Mouse (Mus musculus) gastrocnemius, postnatal 4 days (tissue): Measurements from ENCODE around the gene Large2. TPM values are rescaled to one million over a fixed set of nuclear protein-coding genes. Genes with fewer than 3 reads are reported as not detected.

Experiments
- DNase-seq, 2 experiments: peaks; one replicate each; pipeline ENCODE4 v3.0.0; 2021 to 2022; ENCODE audit warnings: low spot score in 2 of 2, mixed read lengths in 2 of 2
- total RNA-seq, 2 experiments: library from RNA; stranded (reverse); gene quantifications; 2 replicates each; pipeline ENCODE4 v1.2.3; 2021

Gene Large2
- total RNA-seq, 2 experiments from 2014 or later: 0.47 TPM; not detected in 1

- no peak for DNase-seq
These were observed 1.8 kb downstream of the Large2 start for GRCm38 (mm10) chr2:92372767-92373436.

GRCm38 (mm10) chr2:92371971-92372690 lies 2.5 kb downstream of the Large2 start:
- no peak for DNase-seq

- DNase-seq: no peak
These were observed 3.6 kb downstream of the Large2 start for GRCm38 (mm10) chr2:92370821-92371805.

GRCm38 (mm10) chr2:92370375-92370774 lies 4.3 kb downstream of the Large2 start:
- DNase-seq: no peak

- DNase-seq: no peak
These were observed 7.2 kb downstream of the Large2 start for GRCm38 (mm10) chr2:92367383-92368029.

- no peak for DNase-seq
These were observed 9.1 kb downstream of the Large2 start for GRCm38 (mm10) chr2:92365568-92365967.

GRCm38 (mm10) chr2:92364086-92364485 lies 10.6 kb downstream of the Large2 start:
- DNase-seq: no peak

GRCm38 (mm10) chr2:92362571-92363228 lies 12.0 kb downstream of the Large2 start:
- no peak for DNase-seq

- no peak for DNase-seq
These were observed 12.9 kb downstream of the Large2 start for GRCm38 (mm10) chr2:92361795-92362194.

- DNase-seq: no peak
These were observed 13.8 kb downstream of the Large2 start for GRCm38 (mm10) chr2:92360893-92361292.

- DNase-seq: no peak
These were observed 14.4 kb downstream of the Large2 start for GRCm38 (mm10) chr2:92360186-92360823.

GRCm38 (mm10) chr2:92359301-92359700 lies 15.4 kb downstream of the Large2 start:
- DNase-seq: no peak

- no peak for DNase-seq
These were observed 20.4 kb downstream of the Large2 start for GRCm38 (mm10) chr2:92354224-92354623.

GRCm38 (mm10) chr2:92353402-92353801 lies 21.3 kb downstream of the Large2 start:
- no peak for DNase-seq

GRCm38 (mm10) chr2:92350686-92351085 lies 24.0 kb downstream of the Large2 start:
- DNase-seq: no peak

- DNase-seq: no peak
These were observed 24.9 kb downstream of the Large2 start for GRCm38 (mm10) chr2:92349589-92350425.

GRCm38 (mm10) chr2:92347191-92347590 lies 27.5 kb downstream of the Large2 start:
- DNase-seq: no peak

GRCm38 (mm10) chr2:92342418-92342817 lies 32.3 kb downstream of the Large2 start:
- DNase-seq: no peak

GRCm38 (mm10) chr2:92331871-92332270 lies 42.8 kb downstream of the Large2 start:
- DNase-seq: no peak
